Mouse (Mus musculus): ENCODE measurements at regions not wholly inside any gene's neighbourhood (a gene's known extent, or its start where the extent isn't known, plus 50 kb on each side); places are given as distances from the start of the nearest gene placed in this dataset.
"Not testable (repeated sequence)": the region's sequence is repeated elsewhere in the genome, so short reads cannot be mapped to it uniquely, and the experiment has no call there.

- TF ChIP-seq POLR2A (IDR thresholded peaks at IDR 0.05; ENCODE audit: borderline replicate concordance, low read depth, low read length); CTCF (IDR thresholded peaks at IDR 0.05; ENCODE audit: low read depth, low read length): not testable (repeated sequence)
Measured at GRCm38 (mm10) chr3:18580911-18581626, 632.9 kb downstream of the Cypt12 start.

Measured in bone marrow macrophage, adult 2 months (primary cell).